13 mouse cellular contexts compared by ENCODE assay signal in genomic region chr7:101093231-101093630, GRCm38 (mm10). TPM values are rescaled to one million over a fixed set of nuclear protein-coding genes. Genes with fewer than 3 reads are reported as not detected.
DNase-seq lines count a peak whose midpoint lies in the region; ATAC-seq and TF ChIP-seq lines count a peak whose summit lies in the region.
"Had no signal": no experiment of that assay in that cellular context is flagged by ENCODE, and none has a peak within 500 bp of the region (broad histone marks: within the 10 kb centered on the region; RNA-seq: fewer than 3 reads in every experiment).

No protein-coding gene starts in this region.

- in situ Hi-C loops in CH12.LX (cut with MboI; ENCODE audit: low pct_ligation_motif_present, low pct_unique_long_range_greater_than_20kb, low sequenced_read_pairs): no loop called here

- TF ChIP-seq CTCF in intestine, postnatal 0 days (IDR thresholded peaks at IDR 0.05; ENCODE audit: low read depth): no peak
- no peak for TF ChIP-seq CTCF in CH12.LX (conservative IDR thresholded peaks at IDR 0.05 in 1 of 2, IDR thresholded peaks at IDR 0.05 in 1 of 2; ENCODE audit: low read depth in 2 of 2, low read length in 2 of 2)
- TF ChIP-seq CTCF in small intestine, adult 2 months (IDR thresholded peaks at IDR 0.05; ENCODE audit: extremely low read depth, insufficient read length, insufficient replicate concordance, low read depth, low read length): no peak

- no peak overlapping the region for H3K4me2 ChIP-seq in intestine, embryonic 16.5 days (ENCODE audit: low read depth, low read length)
- no peak overlapping the region for H3K4me2 ChIP-seq in intestine, postnatal 0 days (replicated peaks; ENCODE audit: low read depth)
- H3K4me2 ChIP-seq in CH12.LX (ENCODE audit: insufficient read depth, low read depth, poor library complexity, severe bottlenecking): peak overlapping the region; percentile 68
- H3K4me2 ChIP-seq: hindbrain, embryonic 15.5 days; lung, embryonic 15.5 days; midbrain, embryonic 15.5 days had no signal

- DNase-seq in CH12.LX (ENCODE audit: extremely low read depth): peak; percentile 85
- DNase-seq in left cerebral cortex, postnatal 25 days (ENCODE audit: low spot score in 2 of 2): no peak
- no peak for DNase-seq in embryo, embryonic 11 days
- DNase-seq: gastrocnemius, postnatal 10 days; kidney, postnatal 25 days; right cerebral cortex, postnatal 25 days had no signal

- no peaks in the 10 kb centered on the region for H3K27me3 ChIP-seq in intestine, embryonic 16.5 days (replicated peaks; ENCODE audit: control insufficient read depth, insufficient read depth, low read length)
- no peaks in the 10 kb centered on the region for H3K27me3 ChIP-seq in intestine, postnatal 0 days (replicated peaks; ENCODE audit: control insufficient read depth, insufficient read depth, low read length)
- no peaks in the 10 kb centered on the region for H3K27me3 ChIP-seq in CH12.LX (replicated peaks)
- H3K27me3 ChIP-seq in small intestine, adult 2 months (ENCODE audit: control insufficient read depth, insufficient read depth, low read length): no peaks in the 10 kb centered on the region
- H3K27me3 ChIP-seq: hindbrain, embryonic 15.5 days; lung, embryonic 15.5 days; midbrain, embryonic 15.5 days had no signal

- peak; percentile 96 for TF ChIP-seq EP300 in CH12.LX (IDR thresholded peaks at IDR 0.05; ENCODE audit: low read length)

- intact Hi-C loops in left cerebral cortex, postnatal 25 days (cut with DNase I): no loop called here

- ATAC-seq in intestine, embryonic 16.5 days: no peak
- ATAC-seq in intestine, postnatal 0 days: no peak
- peak; percentile 64 for ATAC-seq in granulocyte monocyte progenitor cell, adult 5-6 weeks (replicated peaks; ENCODE audit: poor library complexity, severe bottlenecking)
- ATAC-seq: midbrain, embryonic 15.5 days had no signal

- no peak overlapping the region for H3K4me3 ChIP-seq in intestine, embryonic 16.5 days (ENCODE audit: low read length)
- H3K4me3 ChIP-seq in intestine, postnatal 0 days (ENCODE audit: low read depth, low read length): no peak overlapping the region
- H3K4me3 ChIP-seq in CH12.LX (replicated peaks in 1 of 3; ENCODE audit: low read depth in 2 of 3, low read length in 2 of 3, poor library complexity in 1 of 3): peak overlapping the region in 1 of 3 experiments; percentile 10
- no peak overlapping the region for H3K4me3 ChIP-seq in small intestine, adult 2 months (ENCODE audit: low read depth, low read length)
- H3K4me3 ChIP-seq: hindbrain, embryonic 15.5 days; lung, embryonic 15.5 days; midbrain, embryonic 15.5 days had no signal

- 0 out of 2 replicates have a peak, but pooled peaks have one; percentile 16 for TF ChIP-seq POLR2A in CH12.LX (IDR thresholded peaks at IDR 0.05; ENCODE audit: low read depth, low read length)
- no peak for TF ChIP-seq POLR2A in small intestine, adult 2 months (IDR thresholded peaks at IDR 0.05; ENCODE audit: low read depth, low read length)

- H3K4me1 ChIP-seq in intestine, embryonic 16.5 days (ENCODE audit: control insufficient read depth, insufficient read depth, low read length): peaks cover 11% of the 10 kb centered on the region
- H3K4me1 ChIP-seq in intestine, postnatal 0 days (replicated peaks; ENCODE audit: control insufficient read depth, insufficient read depth, low read length): 0 out of 2 replicates have a peak, but pooled peaks cover 5% of the 10 kb centered on the region
- peaks cover 24 to 84% of the 10 kb centered on the region in 2 experiments for H3K4me1 ChIP-seq in CH12.LX (ENCODE audit: control insufficient read depth in 1 of 2, insufficient read depth in 2 of 2)
- H3K4me1 ChIP-seq in small intestine, adult 2 months (ENCODE audit: control insufficient read depth, insufficient read depth, insufficient read length, low read length): peaks cover 7% of the 10 kb centered on the region; the same call in 1 of the 2 replicates
- H3K4me1 ChIP-seq: midbrain, embryonic 15.5 days had no signal

- H3K9me3 ChIP-seq in intestine, embryonic 16.5 days (ENCODE audit: control insufficient read depth, low read length): no peaks in the 10 kb centered on the region
- no peaks in the 10 kb centered on the region for H3K9me3 ChIP-seq in intestine, postnatal 0 days (ENCODE audit: control insufficient read depth)
- H3K9me3 ChIP-seq in CH12.LX (replicated peaks; ENCODE audit: low read length): no peaks in the 10 kb centered on the region
- H3K9me3 ChIP-seq: hindbrain, embryonic 15.5 days; lung, embryonic 15.5 days; midbrain, embryonic 15.5 days had no signal

- no peaks in the 10 kb centered on the region for H3K36me3 ChIP-seq in intestine, embryonic 16.5 days (ENCODE audit: control insufficient read depth, insufficient read depth, low read length)
- H3K36me3 ChIP-seq in intestine, postnatal 0 days (ENCODE audit: control insufficient read depth, insufficient read depth): no peaks in the 10 kb centered on the region
- peaks cover 0 to under 1% of the 10 kb centered on the region in 2 experiments for H3K36me3 ChIP-seq in CH12.LX (replicated peaks in 1 of 2; ENCODE audit: control insufficient read depth in 1 of 2, insufficient read depth in 1 of 2, low read length in 1 of 2)
- H3K36me3 ChIP-seq in small intestine, adult 2 months (ENCODE audit: control insufficient read depth, insufficient read depth, low read length): no peaks in the 10 kb centered on the region
- H3K36me3 ChIP-seq: hindbrain, embryonic 15.5 days; lung, embryonic 15.5 days; midbrain, embryonic 15.5 days had no signal

- whole genome bisulfite sequencing in intestine, embryonic 16.5 days: 64% methylated on average over 3 of the region's 3 CpGs
- 66% methylated on average over 3 of the region's 3 CpGs for WGBS in intestine, postnatal 0 days
- 72% methylated on average over 3 of the region's 3 CpGs for WGBS in small intestine, adult 2 months

- dilution Hi-C loops in CH12.LX (cut with MboI; ENCODE audit: extremely low pct_ligation_motif_present, extremely low pct_unique_long_range_greater_than_20kb, low sequenced_read_pairs): no loop called here

- H3K9ac ChIP-seq in intestine, embryonic 16.5 days (ENCODE audit: low read depth, low read length): no peak overlapping the region
- H3K9ac ChIP-seq in intestine, postnatal 0 days (ENCODE audit: low read depth, low read length): no peak overlapping the region
- H3K9ac ChIP-seq in CH12.LX (ENCODE audit: insufficient read depth, low read depth): peak overlapping the region; percentile 36
- H3K9ac ChIP-seq: hindbrain, embryonic 15.5 days; lung, embryonic 15.5 days; midbrain, embryonic 15.5 days had no signal

- H3K79me2 ChIP-seq in CH12.LX (replicated peaks; ENCODE audit: control insufficient read depth, extremely low read depth, insufficient read depth, poor library complexity, severe bottlenecking): no peaks in the 10 kb centered on the region

- no peak; the same call in none of the 2 replicates for TF ChIP-seq RAD21 in CH12.LX (IDR thresholded peaks at IDR 0.05; ENCODE audit: low read depth, low read length)

- peak overlapping the region; percentile 37; the same call in 1 of the 2 replicates for H3K27ac ChIP-seq in intestine, embryonic 16.5 days (ENCODE audit: low read length)
- no peak overlapping the region for H3K27ac ChIP-seq in intestine, postnatal 0 days (ENCODE audit: low read depth, low read length)
- H3K27ac ChIP-seq in CH12.LX (ENCODE audit: insufficient read depth, low read depth): peak overlapping the region; percentile 95
- H3K27ac ChIP-seq in small intestine, adult 2 months (ENCODE audit: insufficient read depth, low read depth, low read length): peak overlapping the region; percentile 35; the same call in 1 of the 2 replicates
- H3K27ac ChIP-seq: hindbrain, embryonic 15.5 days; lung, embryonic 15.5 days; midbrain, embryonic 15.5 days had no signal

TF ChIP-seq in CH12.LX, 34 proteins besides CTCF, POLR2A, EP300 and RAD21 (continues in another document):
- no peak; the same call in 1 of the 2 replicates for TF ChIP-seq ZMIZ1 (IDR thresholded peaks at IDR 0.05; ENCODE audit: low read depth, low read length)
- TF ChIP-seq RCOR1 (conservative IDR thresholded peaks at IDR 0.05; ENCODE audit: low read depth, low read length): peak; percentile 90
- peak; percentile 83 for TF ChIP-seq TBP (conservative IDR thresholded peaks at IDR 0.05; ENCODE audit: low read depth, low read length)
- no peak for TF ChIP-seq E2F4 (IDR thresholded peaks at IDR 0.05; ENCODE audit: insufficient replicate concordance, low read depth, low read length)
- peak; percentile 86; the same call in 1 of the 2 replicates for TF ChIP-seq MAZ (IDR thresholded peaks at IDR 0.05; ENCODE audit: low read depth, low read length)
- TF ChIP-seq MEF2A (IDR thresholded peaks at IDR 0.05; ENCODE audit: borderline replicate concordance, low read depth, low read length): peak; percentile 81; the same call in 1 of the 2 replicates
- peak; percentile 59; the same call in 1 of the 2 replicates for TF ChIP-seq MAFK (IDR thresholded peaks at IDR 0.05; ENCODE audit: insufficient replicate concordance, low read length)
- TF ChIP-seq BHLHE40 (IDR thresholded peaks at IDR 0.05; ENCODE audit: low read depth, low read length): peak; percentile 70
- TF ChIP-seq CHD1 (IDR thresholded peaks at IDR 0.05; ENCODE audit: low read depth, low read length): no peak; the same call in 1 of the 2 replicates
- no peak for TF ChIP-seq ZC3H11A (IDR thresholded peaks at IDR 0.05; ENCODE audit: low read depth, low read length)
- TF ChIP-seq MXI1 (IDR thresholded peaks at IDR 0.05; ENCODE audit: low read depth, low read length): peak; percentile 68
- TF ChIP-seq JUND (conservative IDR thresholded peaks at IDR 0.05; ENCODE audit: low read depth, low read length): peak; percentile 55; the same call in 1 of the 2 replicates
- TF ChIP-seq SIN3A (IDR thresholded peaks at IDR 0.05; ENCODE audit: low read length): peak; percentile 71
- peak; percentile 61; the same call in 1 of the 2 replicates for TF ChIP-seq ELF1 (IDR thresholded peaks at IDR 0.05; ENCODE audit: low read depth, low read length)
- 0 out of 2 replicates have a peak, but pooled peaks have one; percentile 54 for TF ChIP-seq NELFE (IDR thresholded peaks at IDR 0.05; ENCODE audit: low read depth, low read length)
- no peak for TF ChIP-seq USF2 (conservative IDR thresholded peaks at IDR 0.05; ENCODE audit: low read depth, low read length)
- peak; percentile 95 for TF ChIP-seq IRF4 (IDR thresholded peaks at IDR 0.05; ENCODE audit: low read depth, low read length)

RNA-seq across cellular contexts. Expression of gene Fchsd2, which starts 0.6 kb away (rescaled TPM):
- 19.7 and 23.6 TPM in 2 replicates for polyA plus RNA-seq in intestine, embryonic 16.5 days (2015; fragmentation: Nextera tagmentation; extraction: Ambion mirVana)
- polyA plus RNA-seq in intestine, postnatal 0 days (2015; fragmentation: Nextera tagmentation; extraction: Ambion mirVana): 20.1 and 26.1 TPM in 2 replicates
- total RNA-seq in CH12.LX (2012; rRNA removed) (25.5 and 26.1 TPM in 2 replicates), CH12.LX (2014; rRNA removed) (23.8 and 25.9 TPM in 2 replicates)
- polyA plus RNA-seq in CH12.LX (2012; ENCODE audit: insufficient read length, low read depth): 37.5 and 38.2 TPM in 2 replicates
- total RNA-seq in granulocyte monocyte progenitor cell, adult 5-6 weeks (2014; fragmentation: Nextera tagmentation): 43.5 and 60.4 TPM in 2 replicates
- total RNA-seq in granulocyte monocyte progenitor cell, adult 5-6 weeks (2017): 33.8 and 45.6 TPM in 2 replicates
- polyA plus RNA-seq in small intestine, adult 2 months (2012; rRNA removed): 3.3 and 6.9 TPM in 2 replicates
- total RNA-seq in left cerebral cortex, postnatal 25 days (2021): 10 to 100 TPM; 38.8 to 43.9 TPM
